Mouse (Mus musculus): ENCODE measurements around the gene Cnga3. TPM values are rescaled to one million over a fixed set of nuclear protein-coding genes. Genes with fewer than 3 reads are reported as not detected.

Gene Cnga3
- polyA plus RNA-seq, 2 experiments, result 0.11 TPM; not detected in 1

- DNase-seq (ENCODE audit: low spot score) (no peak), ATAC-seq (ENCODE audit: low FRiP score, low read depth) (no peak)
- H3K4me1 ChIP-seq (ENCODE audit: control insufficient read depth, insufficient read depth, low read length), result no peaks in the 10 kb centered on the region
- H3K9me3 ChIP-seq (ENCODE audit: control insufficient read depth, low read length), result no peaks in the 10 kb centered on the region
- no peaks in the 10 kb centered on the region for H3K27me3 ChIP-seq (ENCODE audit: control insufficient read depth, insufficient read depth, low read length)
- no peaks in the 10 kb centered on the region for H3K36me3 ChIP-seq (ENCODE audit: control insufficient read depth, insufficient read depth, low read length)
- 59% methylated on average over 4 of the region's 4 CpGs for WGBS
- TF ChIP-seq POLR2A (IDR thresholded peaks at IDR 0.05; ENCODE audit: borderline replicate concordance, extremely low read depth, insufficient read depth, insufficient read length), result no peak
- H3K4me2 ChIP-seq (replicated peaks; ENCODE audit: low read depth, low read length, severe bottlenecking), result no peak overlapping the region
- no peak overlapping the region for H3K9ac ChIP-seq (ENCODE audit: low read depth, low read length, severe bottlenecking)
- H3K27ac ChIP-seq (replicated peaks; ENCODE audit: low read depth, low read length), result no peak overlapping the region
- H3K4me3 ChIP-seq (replicated peaks; ENCODE audit: low read length), result no peak overlapping the region
Measured at GRCm38 (mm10) chr1:37194607-37195006, 19.6 kb upstream of the Cnga3 start.

- WGBS, result 84% methylated on average over 4 of the region's 4 CpGs
- H3K4me1 ChIP-seq (ENCODE audit: control insufficient read depth, insufficient read depth, low read length), result no peaks in the 10 kb centered on the region
- no peaks in the 10 kb centered on the region for H3K36me3 ChIP-seq (ENCODE audit: control insufficient read depth, insufficient read depth, low read length)
- H3K4me2 ChIP-seq (replicated peaks; ENCODE audit: low read depth, low read length, severe bottlenecking), result no peak overlapping the region
- no peak for DNase-seq (ENCODE audit: low spot score)
- no peak for TF ChIP-seq POLR2A (IDR thresholded peaks at IDR 0.05; ENCODE audit: borderline replicate concordance, extremely low read depth, insufficient read depth, insufficient read length)
- no peaks in the 10 kb centered on the region for H3K9me3 ChIP-seq (ENCODE audit: control insufficient read depth, low read length)
- no peaks in the 10 kb centered on the region for H3K27me3 ChIP-seq (ENCODE audit: control insufficient read depth, insufficient read depth, low read length)
- no peak for ATAC-seq (ENCODE audit: low FRiP score, low read depth)
- H3K27ac ChIP-seq (replicated peaks; ENCODE audit: low read depth, low read length), result no peak overlapping the region
- no peak overlapping the region for H3K9ac ChIP-seq (ENCODE audit: low read depth, low read length, severe bottlenecking)
- no peak overlapping the region for H3K4me3 ChIP-seq (replicated peaks; ENCODE audit: low read length)
Measured at GRCm38 (mm10) chr1:37201406-37201805, 12.8 kb upstream of the Cnga3 start.

- H3K36me3 ChIP-seq (ENCODE audit: control insufficient read depth, insufficient read depth, low read length), result no peaks in the 10 kb centered on the region
- H3K27me3 ChIP-seq (ENCODE audit: control insufficient read depth, insufficient read depth, low read length), result no peaks in the 10 kb centered on the region
- peak; percentile 48 for DNase-seq (ENCODE audit: low spot score)
- ATAC-seq (ENCODE audit: low FRiP score, low read depth), result no peak
- no peak overlapping the region for H3K27ac ChIP-seq (replicated peaks; ENCODE audit: low read depth, low read length)
- H3K4me1 ChIP-seq (ENCODE audit: control insufficient read depth, insufficient read depth, low read length), result no peaks in the 10 kb centered on the region
- H3K4me3 ChIP-seq (replicated peaks; ENCODE audit: low read length), result no peak overlapping the region
- H3K9me3 ChIP-seq (ENCODE audit: control insufficient read depth, low read length), result no peaks in the 10 kb centered on the region
- TF ChIP-seq POLR2A (IDR thresholded peaks at IDR 0.05; ENCODE audit: borderline replicate concordance, extremely low read depth, insufficient read depth, insufficient read length), result no peak
- H3K9ac ChIP-seq (ENCODE audit: low read depth, low read length, severe bottlenecking), result no peak overlapping the region
- WGBS, result 56% methylated on average over 8 of the region's 8 CpGs
- H3K4me2 ChIP-seq (replicated peaks; ENCODE audit: low read depth, low read length, severe bottlenecking), result no peak overlapping the region
Measured at GRCm38 (mm10) chr1:37207743-37208142, 6.5 kb upstream of the Cnga3 start.

GRCm38 (mm10) chr1:37212375-37212774 is 1.9 kb upstream of the Cnga3 start:
- TF ChIP-seq POLR2A (IDR thresholded peaks at IDR 0.05; ENCODE audit: borderline replicate concordance, extremely low read depth, insufficient read depth, insufficient read length), result no peak
- no peak for ATAC-seq (ENCODE audit: low FRiP score, low read depth)
- H3K9ac ChIP-seq (ENCODE audit: low read depth, low read length, severe bottlenecking), result no peak overlapping the region
- H3K4me1 ChIP-seq (ENCODE audit: control insufficient read depth, insufficient read depth, low read length), result no peaks in the 10 kb centered on the region
- no peaks in the 10 kb centered on the region for H3K9me3 ChIP-seq (ENCODE audit: control insufficient read depth, low read length)
- DNase-seq (ENCODE audit: low spot score), result no peak
- no peak overlapping the region for H3K4me2 ChIP-seq (replicated peaks; ENCODE audit: low read depth, low read length, severe bottlenecking)
- H3K27me3 ChIP-seq (ENCODE audit: control insufficient read depth, insufficient read depth, low read length), result no peaks in the 10 kb centered on the region
- H3K4me3 ChIP-seq (replicated peaks; ENCODE audit: low read length), result no peak overlapping the region
- 88% methylated on average over 9 of the region's 9 CpGs for WGBS
- H3K27ac ChIP-seq (replicated peaks; ENCODE audit: low read depth, low read length), result no peak overlapping the region
- no peaks in the 10 kb centered on the region for H3K36me3 ChIP-seq (ENCODE audit: control insufficient read depth, insufficient read depth, low read length)

GRCm38 (mm10) chr1:37218386-37218785 is 4.2 kb downstream of the Cnga3 start:
- no peaks in the 10 kb centered on the region for H3K36me3 ChIP-seq (ENCODE audit: control insufficient read depth, insufficient read depth, low read length)
- no peak overlapping the region for H3K27ac ChIP-seq (replicated peaks; ENCODE audit: low read depth, low read length)
- DNase-seq (ENCODE audit: low spot score) (peak; percentile 77), ATAC-seq (ENCODE audit: low FRiP score, low read depth) (no peak)
- no peaks in the 10 kb centered on the region for H3K9me3 ChIP-seq (ENCODE audit: control insufficient read depth, low read length)
- H3K27me3 ChIP-seq (ENCODE audit: control insufficient read depth, insufficient read depth, low read length), result no peaks in the 10 kb centered on the region
- H3K4me3 ChIP-seq (replicated peaks; ENCODE audit: low read length), result no peak overlapping the region
- H3K4me1 ChIP-seq (ENCODE audit: control insufficient read depth, insufficient read depth, low read length), result no peaks in the 10 kb centered on the region
- TF ChIP-seq POLR2A (IDR thresholded peaks at IDR 0.05; ENCODE audit: borderline replicate concordance, extremely low read depth, insufficient read depth, insufficient read length), result no peak
- no peak overlapping the region for H3K9ac ChIP-seq (ENCODE audit: low read depth, low read length, severe bottlenecking)
- WGBS, result 10% methylated on average over 13 of the region's 14 CpGs
- no peak overlapping the region for H3K4me2 ChIP-seq (replicated peaks; ENCODE audit: low read depth, low read length, severe bottlenecking)

GRCm38 (mm10) chr1:37219593-37219992 is 5.4 kb downstream of the Cnga3 start:
- TF ChIP-seq POLR2A (IDR thresholded peaks at IDR 0.05; ENCODE audit: borderline replicate concordance, extremely low read depth, insufficient read depth, insufficient read length), result no peak
- no peak for ATAC-seq (ENCODE audit: low FRiP score, low read depth)
- Histone ChIP-seq H3K36me3 (ENCODE audit: control insufficient read depth, insufficient read depth, low read length) (no peaks in the 10 kb centered on the region), H3K9me3 (ENCODE audit: control insufficient read depth, low read length) (no peaks in the 10 kb centered on the region), H3K4me3 (replicated peaks; ENCODE audit: low read length) (no peak overlapping the region), H3K27me3 (ENCODE audit: control insufficient read depth, insufficient read depth, low read length) (no peaks in the 10 kb centered on the region), H3K4me2 (replicated peaks; ENCODE audit: low read depth, low read length, severe bottlenecking) (no peak overlapping the region), H3K9ac (ENCODE audit: low read depth, low read length, severe bottlenecking) (no peak overlapping the region), H3K4me1 (ENCODE audit: control insufficient read depth, insufficient read depth, low read length) (no peaks in the 10 kb centered on the region), H3K27ac (replicated peaks; ENCODE audit: low read depth, low read length) (no peak overlapping the region)
- DNase-seq (ENCODE audit: low spot score), result no peak
- 92% methylated on average over 5 of the region's 5 CpGs for WGBS

All from limb, embryonic 14.5 days (tissue).